8 mouse cellular contexts compared by ENCODE assay signal in the genomic region with DNA sequence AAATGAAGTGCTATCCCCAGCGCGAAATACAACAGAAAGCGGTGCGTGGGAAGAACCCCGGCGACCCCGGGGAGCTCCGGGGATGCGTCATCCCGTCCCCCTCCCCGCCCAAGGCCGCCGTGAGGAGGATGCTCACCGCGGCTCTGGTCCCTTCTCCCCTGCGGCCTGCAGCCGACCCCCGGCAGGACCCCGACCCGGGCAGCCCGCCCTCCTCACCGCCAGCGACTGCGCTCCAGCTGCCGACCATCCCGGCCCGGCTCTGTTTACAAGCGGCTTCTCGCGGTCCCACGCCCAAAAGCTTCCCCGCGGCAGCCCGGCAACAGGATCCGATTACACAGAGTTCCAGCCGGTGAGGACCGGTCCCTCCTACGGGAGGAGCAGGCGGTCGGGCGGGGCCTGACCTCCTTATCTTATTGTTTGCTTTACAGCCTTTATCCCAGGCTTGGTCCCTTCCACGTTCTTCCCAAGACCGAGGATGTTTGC. TPM values are rescaled to one million over a fixed set of nuclear protein-coding genes. Genes with fewer than 3 reads are reported as not detected.
DNase-seq lines count a peak whose midpoint lies in the region; ATAC-seq lines count a peak whose summit lies in the region.

TSS of gene Plekhm3 (minus strand) at position 346 of the 483 bp plus-strand sequence.

- intact Hi-C loops in left cerebral cortex, postnatal 25 days (cut with DNase I) = no loop called here

- WGBS in intestine, embryonic 16.5 days = 1% methylated on average over 43 of the region's 43 CpGs

- peak within 1 kb of the TSS; percentile 91 for H3K9ac ChIP-seq in intestine, embryonic 16.5 days (ENCODE audit: low read depth, low read length)

- DNase-seq in adrenal gland, adult 8-10 months = peak; percentile 75
- DNase-seq in embryo, embryonic 9.5 days (ENCODE audit: extremely low spot score) = peak; percentile 91
- DNase-seq in gastrocnemius, postnatal 4 days (ENCODE audit: low spot score in 2 of 2) = peak; percentile 70 to 82
- peak; percentile 85 to 87 for DNase-seq in left cerebral cortex, postnatal 25 days (ENCODE audit: low spot score in 2 of 2)
- DNase-seq in mesoderm, embryonic 11.5 days (ENCODE audit: low read depth, low spot score) = peak; percentile 84
- DNase-seq in right cerebral cortex, postnatal 25 days = peak; percentile 87
- DNase-seq in urinary bladder, postnatal 36 days (ENCODE audit: low spot score in 2 of 2) = peak; percentile 77 to 84

- no peaks in the 10 kb centered on the region for H3K36me3 ChIP-seq in intestine, embryonic 16.5 days (ENCODE audit: control insufficient read depth, insufficient read depth, low read length)

- peak; percentile 96 for ATAC-seq in intestine, embryonic 16.5 days

- peak within 1 kb of the TSS; percentile 45; the same call in 1 of the 2 replicates for H3K27ac ChIP-seq in intestine, embryonic 16.5 days (ENCODE audit: low read length)

- peak within 1 kb of the TSS; percentile 96 for H3K4me3 ChIP-seq in intestine, embryonic 16.5 days (ENCODE audit: low read length)

- no peaks in the 10 kb centered on the region for H3K4me1 ChIP-seq in intestine, embryonic 16.5 days (ENCODE audit: control insufficient read depth, insufficient read depth, low read length)

- H3K9me3 ChIP-seq in intestine, embryonic 16.5 days (ENCODE audit: control insufficient read depth, low read length) = no peaks in the 10 kb centered on the region

- H3K27me3 ChIP-seq in intestine, embryonic 16.5 days (replicated peaks; ENCODE audit: control insufficient read depth, insufficient read depth, low read length) = no peaks in the 10 kb centered on the region

- peak within 1 kb of the TSS; percentile 55 for H3K4me2 ChIP-seq in intestine, embryonic 16.5 days (ENCODE audit: low read depth, low read length)

RNA-seq across cellular contexts. Expression of gene Plekhm3, which starts in this region (rescaled TPM):
- total RNA-seq in adrenal gland, adult 8-10 months (2022) = 10 to 100 TPM; 21.0 to 40.6 (median 31.8) TPM
- 1 to 10 TPM; 6.5 to 7.0 TPM for total RNA-seq in gastrocnemius, postnatal 4 days (2021)
- polyA plus RNA-seq in intestine, embryonic 16.5 days (2015; fragmentation: Nextera tagmentation; extraction: Ambion mirVana) = 3.4 and 3.9 TPM in 2 replicates
- total RNA-seq in left cerebral cortex, postnatal 25 days (2021) = 10 to 100 TPM; 32.9 to 37.9 TPM

Comparison
In these comparisons a context has a peak if more than half of its experiments do, and no peak if none do; other contexts are left out.
1. Peak in every context shown above with its lines: DNase-seq, ATAC-seq, H3K4me3 ChIP-seq and H3K27ac ChIP-seq.